Mouse (Mus musculus) forebrain, embryonic 11.5 days (tissue): Measurements from ENCODE around the gene Gfm1. TPM values are rescaled to one million over a fixed set of nuclear protein-coding genes. Genes with fewer than 3 reads are reported as not detected.

Experiments used
- ATAC-seq: fragments of 200-750 bp; cut with Nextera tagmentation; replicated peaks from 2 replicates; pipeline ENCODE4 v1.8.0; 2017; ENCODE audit warnings: moderate TSS enrichment; ENCODE audit not compliant: low FRiP score
- DNase-seq: peaks from one replicate; pipeline ENCODE4 v3.0.0-alpha.2; 2017; ENCODE audit warnings: low spot score
- H3K27ac ChIP-seq: fragments of 300-500 bp; sonication (generic); 2 replicates; pipeline ENCODE4 v1.5.1; 2014; ENCODE audit warnings: low read depth, low read length
- H3K27me3 ChIP-seq: fragments of 300-500 bp; sonication (generic); 2 replicates; pipeline ENCODE4 v1.6.1; 2014; ENCODE audit warnings: mild to moderate bottlenecking, low read length, mixed read lengths; ENCODE audit not compliant: control insufficient read depth, insufficient read depth
- H3K36me3 ChIP-seq: fragments of 300-500 bp; sonication (generic); 2 replicates; pipeline ENCODE4 v1.6.1; 2014; ENCODE audit warnings: mild to moderate bottlenecking, low read length, moderate library complexity, mixed read lengths; ENCODE audit not compliant: control insufficient read depth, insufficient read depth
- H3K4me1 ChIP-seq: fragments of 300-500 bp; sonication (generic); replicated peaks from 2 replicates; pipeline ENCODE4 v1.6.1; 2014; ENCODE audit warnings: low read length, mixed read lengths; ENCODE audit not compliant: control insufficient read depth, insufficient read depth
- H3K4me2 ChIP-seq: fragments of 300-500 bp; sonication (generic); 2 replicates; pipeline ENCODE4 v1.6.1; 2014; ENCODE audit warnings: low read depth, mild to moderate bottlenecking, low read length, moderate library complexity, mixed read lengths; ENCODE audit not compliant: severe bottlenecking
- H3K4me3 ChIP-seq: fragments of 300-500 bp; sonication (generic); 2 replicates; pipeline ENCODE4 v1.5.1; 2014; ENCODE audit warnings: low read depth, low read length
- H3K9ac ChIP-seq: fragments of 300-500 bp; sonication (generic); 2 replicates; pipeline ENCODE4 v1.6.1; 2014; ENCODE audit warnings: low read length
- H3K9me3 ChIP-seq: fragments of 300-500 bp; sonication (generic); 2 replicates; pipeline ENCODE4 v1.6.1; 2016; ENCODE audit warnings: low read length, mixed read lengths; ENCODE audit not compliant: control insufficient read depth
- WGBS: fragments of 180-500 bp; shearing (Covaris S2); extraction: QIAGEN DNeasy Blood & Tissue Kit; methylation state at CpG from one replicate; pipeline ENCODE4 v1.1.7; 2014; 5-methylcytosine and 5-hydroxymethylcytosine counted together
- polyA plus RNA-seq: library from polyadenylated mRNA; unstranded; fragments of >200 nt; fragmentation: Nextera tagmentation; extraction: Ambion mirVana; gene quantifications from 2 replicates; pipeline ENCODE4 v1.2.1, GENCODE M21; 2014

Gfm1 gene
- polyA plus RNA-seq, 1 experiment from 2014 or later: 52.7 TPM

GRCm38 (mm10) chr3:67462578-67462977 lies 32.7 kb downstream of the Gfm1 start:
- no peaks in the 10 kb centered on the region for H3K9me3 ChIP-seq
- peak overlapping the region; percentile 22; the same call in 1 of the 2 replicates for H3K4me2 ChIP-seq
- no peak overlapping the region for H3K9ac ChIP-seq
- DNase-seq: no peak
- H3K27ac ChIP-seq: no peak overlapping the region
- 71% methylated on average over 10 of the region's 10 CpGs for WGBS
- ATAC-seq: no peak
- H3K27me3 ChIP-seq: no peaks in the 10 kb centered on the region
- H3K4me1 ChIP-seq: peaks cover 4% of the 10 kb centered on the region; the same call in 1 of the 2 replicates
- H3K4me3 ChIP-seq: no peak overlapping the region
- no peaks in the 10 kb centered on the region for H3K36me3 ChIP-seq

GRCm38 (mm10) chr3:67463001-67463400 lies 33.1 kb downstream of the Gfm1 start:
- WGBS: 8% methylated on average over 12 of the region's 12 CpGs
- peak overlapping the region; percentile 71 for H3K9ac ChIP-seq
- no peak for ATAC-seq
- H3K36me3 ChIP-seq: no peaks in the 10 kb centered on the region
- no peak overlapping the region for H3K27ac ChIP-seq
- peak overlapping the region; percentile 52 for H3K4me3 ChIP-seq
- H3K4me1 ChIP-seq: peaks cover 4% of the 10 kb centered on the region; the same call in 1 of the 2 replicates
- H3K27me3 ChIP-seq: no peaks in the 10 kb centered on the region
- H3K4me2 ChIP-seq: peak overlapping the region; percentile 90
- H3K9me3 ChIP-seq: no peaks in the 10 kb centered on the region
- no peak for DNase-seq

- peak; percentile 80 for DNase-seq
- no peaks in the 10 kb centered on the region for H3K36me3 ChIP-seq
- H3K27ac ChIP-seq: no peak within 1 kb of the TSS
- WGBS: 0% methylated on average over 41 of the region's 43 CpGs
- no peaks in the 10 kb centered on the region for H3K9me3 ChIP-seq
- peaks cover 4% of the 10 kb centered on the region; the same call in 1 of the 2 replicates for H3K4me1 ChIP-seq
- H3K9ac ChIP-seq: peak within 1 kb of the TSS; percentile 71
- peak within 1 kb of the TSS; percentile 90 for H3K4me2 ChIP-seq
- peak within 1 kb of the TSS; percentile 52 for H3K4me3 ChIP-seq
- no peaks in the 10 kb centered on the region for H3K27me3 ChIP-seq
- peak; percentile 86 for ATAC-seq
Measured at GRCm38 (mm10) chr3:67463450-67464372, 33.8 kb downstream of the Gfm1 start, which contains the start of gene Lxn. Lxn (minus strand) TSS chr3:67463926.

DNA sequence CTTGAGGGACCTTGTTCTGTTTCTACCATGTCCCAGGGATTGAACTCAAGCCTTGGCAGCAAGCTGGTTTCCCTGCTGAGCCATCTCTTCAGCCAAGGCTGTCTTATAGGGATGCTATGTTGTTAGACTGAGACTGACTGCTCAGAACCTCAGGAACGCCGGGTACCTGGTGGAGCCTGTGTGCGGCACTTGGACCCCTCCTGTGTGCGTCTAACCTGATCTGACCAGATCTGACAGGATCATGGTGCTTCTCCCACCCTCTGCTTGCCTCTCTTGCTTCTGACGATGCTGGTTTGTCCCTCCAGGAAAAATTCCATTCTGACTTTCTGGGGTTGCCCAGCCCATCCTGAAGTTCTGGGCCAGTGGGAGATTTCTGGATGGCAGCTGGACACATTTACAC lies 36.7 kb downstream of the Gfm1 start:
- H3K36me3 ChIP-seq: no peaks in the 10 kb centered on the region
- no peak overlapping the region for H3K4me3 ChIP-seq
- H3K4me1 ChIP-seq: peaks cover under 1% of the 10 kb centered on the region; the same call in 1 of the 2 replicates
- DNase-seq: no peak
- WGBS: 94% methylated on average over 5 of the region's 5 CpGs
- no peaks in the 10 kb centered on the region for H3K9me3 ChIP-seq
- no peak overlapping the region for H3K27ac ChIP-seq
- no peak for ATAC-seq
- H3K27me3 ChIP-seq: no peaks in the 10 kb centered on the region
- H3K9ac ChIP-seq: no peak overlapping the region
- no peak overlapping the region for H3K4me2 ChIP-seq

- no peaks in the 10 kb centered on the region for H3K9me3 ChIP-seq
- whole genome bisulfite sequencing: 95% methylated on average over 2 of the region's 2 CpGs
- no peak overlapping the region for H3K27ac ChIP-seq
- H3K36me3 ChIP-seq: no peaks in the 10 kb centered on the region
- no peaks in the 10 kb centered on the region; the same call in 1 of the 2 replicates for H3K4me1 ChIP-seq
- no peak overlapping the region for H3K4me3 ChIP-seq
- ATAC-seq (no peak), DNase-seq (no peak)
- no peaks in the 10 kb centered on the region for H3K27me3 ChIP-seq
- no peak overlapping the region for H3K4me2 ChIP-seq
- no peak overlapping the region for H3K9ac ChIP-seq
Measured at GRCm38 (mm10) chr3:67467281-67467680, 37.4 kb downstream of the Gfm1 start.

DNA sequence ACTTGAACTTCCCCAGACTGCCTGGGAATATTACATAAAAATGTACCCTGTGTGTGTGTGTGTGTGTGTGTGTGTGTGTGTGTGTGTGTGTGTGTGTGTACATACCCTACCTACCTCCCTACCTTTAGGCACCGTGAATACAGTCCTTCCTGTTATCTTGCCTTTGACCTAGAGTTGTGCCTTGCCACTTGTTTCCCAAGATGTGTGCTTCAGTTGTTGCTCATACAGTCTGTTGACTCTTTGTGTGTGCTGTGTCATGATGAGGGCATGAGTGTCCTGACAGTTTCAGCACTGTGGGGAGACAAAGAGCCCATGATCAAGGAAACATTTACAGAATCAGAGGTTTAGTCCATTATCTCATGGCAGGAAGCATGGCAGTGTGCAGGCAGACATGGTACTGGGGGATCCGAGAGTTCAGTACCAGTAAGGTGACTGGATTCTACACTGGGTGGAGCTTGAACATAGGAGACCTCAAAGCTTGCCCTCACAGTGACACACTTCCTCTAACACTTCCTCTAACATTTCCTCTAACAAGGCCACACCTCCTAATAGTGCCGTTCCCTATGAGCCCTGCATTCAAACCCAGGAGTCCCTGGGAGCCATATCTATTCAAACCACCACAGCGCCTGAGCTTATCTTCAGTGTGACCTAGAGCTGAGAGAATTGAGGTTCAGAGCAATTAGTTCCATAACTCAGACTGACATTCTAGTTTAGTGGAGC lies 41.7 kb downstream of the Gfm1 start:
- no peaks in the 10 kb centered on the region for H3K9me3 ChIP-seq
- no peak overlapping the region for H3K9ac ChIP-seq
- WGBS: 93% methylated on average over 4 of the region's 4 CpGs
- H3K36me3 ChIP-seq: no peaks in the 10 kb centered on the region
- DNase-seq (no peak), ATAC-seq (no peak)
- no peak overlapping the region for H3K4me2 ChIP-seq
- H3K4me1 ChIP-seq: no peaks in the 10 kb centered on the region
- no peak overlapping the region for H3K27ac ChIP-seq
- no peaks in the 10 kb centered on the region for H3K27me3 ChIP-seq
- no peak overlapping the region for H3K4me3 ChIP-seq

DNA sequence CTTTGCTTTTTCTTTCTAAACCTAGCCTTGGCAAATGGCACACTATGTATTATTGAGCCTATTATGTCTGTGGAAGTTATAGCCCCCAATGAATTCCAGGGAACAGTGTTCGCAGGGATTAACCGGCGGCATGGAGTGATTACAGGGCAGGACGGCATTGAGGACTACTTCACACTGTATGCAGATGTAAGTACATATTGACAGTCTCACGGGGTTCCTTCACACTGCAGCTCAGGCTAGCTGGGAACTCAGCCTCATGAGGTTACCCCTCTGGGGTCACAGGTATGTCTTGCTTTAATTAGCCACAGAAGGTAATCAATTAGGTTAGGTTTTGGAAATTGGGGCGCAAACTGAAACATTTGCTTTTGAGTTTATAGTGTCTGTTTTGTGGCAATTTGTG lies 43.5 kb downstream of the Gfm1 start:
- ATAC-seq (no peak), DNase-seq (no peak)
- H3K4me1 ChIP-seq: no peaks in the 10 kb centered on the region
- no peak overlapping the region for H3K27ac ChIP-seq
- no peaks in the 10 kb centered on the region for H3K9me3 ChIP-seq
- WGBS: 93% methylated on average over 6 of the region's 6 CpGs
- H3K36me3 ChIP-seq: no peaks in the 10 kb centered on the region
- H3K9ac ChIP-seq: no peak overlapping the region
- H3K4me2 ChIP-seq: no peak overlapping the region
- no peaks in the 10 kb centered on the region for H3K27me3 ChIP-seq
- H3K4me3 ChIP-seq: no peak overlapping the region

GRCm38 (mm10) chr3:67479806-67480205 lies 49.9 kb downstream of the Gfm1 start:
- no peaks in the 10 kb centered on the region for H3K4me1 ChIP-seq
- no peaks in the 10 kb centered on the region for H3K27me3 ChIP-seq
- no peaks in the 10 kb centered on the region for H3K36me3 ChIP-seq
- WGBS: 92% methylated on average over 11 of the region's 11 CpGs
- H3K9me3 ChIP-seq: no peaks in the 10 kb centered on the region
- H3K4me3 ChIP-seq: no peak overlapping the region
- no peak overlapping the region for H3K9ac ChIP-seq
- no peak for ATAC-seq
- H3K27ac ChIP-seq: no peak overlapping the region
- DNase-seq: no peak
- no peak overlapping the region for H3K4me2 ChIP-seq
